Mouse (Mus musculus) midbrain, embryonic 14.5 days (tissue): ENCODE measurements around the gene Cyp2d10. TPM values are rescaled to one million over a fixed set of nuclear protein-coding genes. Genes with fewer than 3 reads are reported as not detected.
"Not testable (repeated sequence)": the region's sequence is repeated elsewhere in the genome, so short reads cannot be mapped to it uniquely, and the experiment has no call there.

Experiments used
- ATAC-seq: fragments of 200-750 bp; cut with Nextera tagmentation; 2 replicates; pipeline ENCODE4 v1.8.0; 2017; ENCODE audit warnings: moderate number of reproducible peaks, moderate library complexity; ENCODE audit not compliant: low FRiP score, low TSS enrichment
- DNase-seq: peaks from one replicate; pipeline ENCODE4 v3.0.0-alpha.2; 2015
- H3K27ac ChIP-seq: fragments of 300-500 bp; sonication (generic); replicated peaks from 2 replicates; pipeline ENCODE4 v1.5.1; 2014; ENCODE audit warnings: mild to moderate bottlenecking, low read depth, low read length, moderate library complexity
- H3K27me3 ChIP-seq: fragments of 300-500 bp; sonication (generic); 2 replicates; pipeline ENCODE4 v1.6.1; 2014; ENCODE audit warnings: low read length, control low read depth, mixed read lengths; ENCODE audit not compliant: control insufficient read depth, insufficient read depth
- H3K36me3 ChIP-seq: fragments of 300-500 bp; sonication (generic); 2 replicates; pipeline ENCODE4 v1.6.1; 2014; ENCODE audit warnings: low read length, control low read depth; ENCODE audit not compliant: control insufficient read depth, insufficient read depth
- H3K4me1 ChIP-seq: fragments of 300-500 bp; sonication (generic); 2 replicates; pipeline ENCODE4 v1.6.1; 2014; ENCODE audit warnings: mild to moderate bottlenecking, antibody characterized with exemption, low read length, control low read depth; ENCODE audit not compliant: control insufficient read depth, insufficient read depth
- H3K4me2 ChIP-seq: fragments of 300-500 bp; sonication (generic); 2 replicates; pipeline ENCODE4 v1.6.1; 2014; ENCODE audit warnings: mild to moderate bottlenecking, low read length, moderate library complexity
- H3K4me3 ChIP-seq: fragments of 300-500 bp; sonication (generic); replicated peaks from 2 replicates; pipeline ENCODE4 v1.5.1; 2014; ENCODE audit warnings: low read depth, low read length
- H3K9ac ChIP-seq: fragments of 300-500 bp; sonication (generic); replicated peaks from 2 replicates; pipeline ENCODE4 v1.6.1; 2014; ENCODE audit warnings: mild to moderate bottlenecking, low read length, moderate library complexity
- H3K9me3 ChIP-seq: fragments of 300-500 bp; sonication (generic); 2 replicates; pipeline ENCODE4 v1.6.1; 2016; ENCODE audit warnings: low read length, control low read depth, mixed read lengths; ENCODE audit not compliant: control insufficient read depth
- WGBS: fragments of 180-500 bp; shearing (Covaris S2); extraction: QIAGEN DNeasy Blood & Tissue Kit; methylation state at CpG from one replicate; pipeline ENCODE4 v1.1.7; 2014; 5-methylcytosine and 5-hydroxymethylcytosine counted together
- polyA plus RNA-seq: library from polyadenylated mRNA; unstranded; fragments of >200 nt; fragmentation: Nextera tagmentation; extraction: Ambion mirVana; gene quantifications from 2 replicates; pipeline ENCODE4 v1.2.1, GENCODE M21; 2014

Gene Cyp2d10
- polyA plus RNA-seq: not detected in 2 replicates

GRCm38 (mm10) chr15:82406981-82407380 lies at the start of gene Cyp2d10:
Gene Cyp2d10 (minus strand): TSS chr15:82407195.
- Histone ChIP-seq H3K9me3 (no peaks in the 10 kb centered on the region), H3K27ac (no peak within 1 kb of the TSS), H3K9ac (no peak within 1 kb of the TSS), H3K4me3 (no peak within 1 kb of the TSS), H3K4me1 (no peaks in the 10 kb centered on the region), H3K27me3 (no peaks in the 10 kb centered on the region), H3K36me3 (no peaks in the 10 kb centered on the region), H3K4me2 (no peak within 1 kb of the TSS)
- ATAC-seq (no peak), DNase-seq (no peak)
- WGBS: 94% methylated on average over 6 of the region's 6 CpGs

GRCm38 (mm10) chr15:82456086-82456790 lies 49.2 kb upstream of the Cyp2d10 start:
- not testable (repeated sequence) for H3K27ac ChIP-seq, H3K4me2 ChIP-seq, H3K9me3 ChIP-seq, ATAC-seq, H3K4me3 ChIP-seq, H3K9ac ChIP-seq, H3K36me3 ChIP-seq, DNase-seq, H3K27me3 ChIP-seq, H3K4me1 ChIP-seq
- WGBS: 85% methylated on average over 6 of the region's 6 CpGs

GRCm38 (mm10) chr15:82453501-82453900 lies 46.5 kb upstream of the Cyp2d10 start:
- DNase-seq, H3K27me3 ChIP-seq, H3K36me3 ChIP-seq, H3K4me2 ChIP-seq, H3K27ac ChIP-seq, ATAC-seq, H3K4me3 ChIP-seq, H3K9ac ChIP-seq, H3K4me1 ChIP-seq, H3K9me3 ChIP-seq: not testable (repeated sequence)
- 85% methylated on average over 6 of the region's 6 CpGs for WGBS

DNA sequence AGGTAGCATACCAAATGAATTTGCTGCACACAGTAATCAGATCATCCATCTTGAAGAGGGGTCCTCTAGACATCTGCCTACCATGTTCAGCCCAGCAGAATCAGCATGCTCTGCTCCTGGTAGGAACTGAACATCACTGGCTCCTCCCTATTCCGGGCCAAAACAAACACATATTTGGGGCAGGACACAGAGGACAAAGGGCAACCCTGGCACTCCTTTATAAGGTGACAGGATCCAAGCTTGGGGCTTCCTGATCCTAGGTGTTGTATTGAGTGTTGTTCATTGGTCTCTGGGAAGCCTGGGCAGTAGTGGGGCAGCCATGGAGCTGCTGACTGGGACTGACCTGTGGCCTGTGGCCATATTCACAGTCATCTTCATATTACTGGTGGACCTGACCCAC lies 45.1 kb upstream of the Cyp2d10 start:
- not testable (repeated sequence) for H3K9me3 ChIP-seq, H3K4me3 ChIP-seq, ATAC-seq, H3K27me3 ChIP-seq, DNase-seq, H3K4me1 ChIP-seq, H3K27ac ChIP-seq, H3K36me3 ChIP-seq, H3K9ac ChIP-seq, H3K4me2 ChIP-seq
- WGBS: 95% methylated on average over 1 of the region's 1 CpGs

GRCm38 (mm10) chr15:82450045-82450444 lies 43.0 kb upstream of the Cyp2d10 start:
- H3K27ac ChIP-seq, H3K36me3 ChIP-seq, DNase-seq, H3K4me1 ChIP-seq, H3K4me2 ChIP-seq, ATAC-seq, H3K27me3 ChIP-seq, H3K9ac ChIP-seq, H3K9me3 ChIP-seq, H3K4me3 ChIP-seq: not testable (repeated sequence)
- WGBS: 81% methylated on average over 2 of the region's 2 CpGs

- Histone ChIP-seq H3K27me3 (no peaks in the 10 kb centered on the region), H3K4me1 (no peaks in the 10 kb centered on the region), H3K4me3 (no peak overlapping the region), H3K9me3 (no peaks in the 10 kb centered on the region), H3K9ac (no peak overlapping the region), H3K4me2 (no peak overlapping the region), H3K27ac (no peak overlapping the region), H3K36me3 (no peaks in the 10 kb centered on the region)
- ATAC-seq: no peak
- WGBS: 59% methylated on average over 8 of the region's 8 CpGs
- no peak for DNase-seq
These were observed 38.2 kb upstream of the Cyp2d10 start for GRCm38 (mm10) chr15:82445196-82445595.

GRCm38 (mm10) chr15:82443658-82444057 lies 36.7 kb upstream of the Cyp2d10 start:
- no peaks in the 10 kb centered on the region for H3K36me3 ChIP-seq
- H3K9me3 ChIP-seq: no peaks in the 10 kb centered on the region
- ATAC-seq (no peak), DNase-seq (no peak)
- H3K27ac ChIP-seq: no peak overlapping the region
- H3K4me2 ChIP-seq: no peak overlapping the region
- H3K27me3 ChIP-seq: no peaks in the 10 kb centered on the region
- no peaks in the 10 kb centered on the region for H3K4me1 ChIP-seq
- no peak overlapping the region for H3K9ac ChIP-seq
- no peak overlapping the region for H3K4me3 ChIP-seq
- 95% methylated on average over 3 of the region's 3 CpGs for WGBS

DNA sequence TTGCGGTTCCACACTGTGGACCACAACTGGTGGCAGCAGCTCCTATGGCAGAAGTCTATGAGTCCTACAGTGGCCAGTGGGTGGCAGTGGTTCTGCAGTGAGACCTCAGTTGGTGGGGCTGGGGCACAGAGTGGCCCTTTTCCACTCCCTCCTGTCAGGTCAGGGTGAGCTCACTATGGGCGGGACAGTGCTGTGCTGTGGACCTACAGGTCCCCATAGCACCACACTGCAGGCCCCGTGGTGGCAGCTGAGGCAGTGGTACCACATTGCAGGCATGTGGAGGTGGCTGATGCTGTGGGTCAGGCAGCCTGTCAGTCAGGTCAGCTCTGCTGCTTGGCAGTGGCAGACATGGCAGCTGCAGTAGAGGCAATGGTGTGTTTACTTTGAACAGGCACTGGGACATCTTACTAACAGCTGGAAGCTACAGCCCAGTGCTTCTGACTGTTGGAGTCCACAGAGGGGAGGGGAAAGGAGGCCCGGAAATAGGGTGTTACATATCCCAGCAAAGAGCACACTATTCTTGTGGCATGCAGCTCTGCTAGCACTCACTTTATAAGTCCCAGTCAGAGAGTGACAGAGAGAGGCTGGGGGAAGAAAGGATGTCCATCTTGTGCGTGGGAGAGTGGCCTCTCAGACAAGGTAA lies 31.1 kb upstream of the Cyp2d10 start:
- DNase-seq (no peak), ATAC-seq (no peak)
- Histone ChIP-seq H3K27ac (no peak overlapping the region), H3K4me3 (no peak overlapping the region), H3K36me3 (no peaks in the 10 kb centered on the region), H3K9me3 (peaks cover 8% of the 10 kb centered on the region), H3K27me3 (no peaks in the 10 kb centered on the region), H3K4me1 (no peaks in the 10 kb centered on the region), H3K9ac (no peak overlapping the region), H3K4me2 (no peak overlapping the region)
- WGBS: 81% methylated on average over 5 of the region's 5 CpGs

DNA sequence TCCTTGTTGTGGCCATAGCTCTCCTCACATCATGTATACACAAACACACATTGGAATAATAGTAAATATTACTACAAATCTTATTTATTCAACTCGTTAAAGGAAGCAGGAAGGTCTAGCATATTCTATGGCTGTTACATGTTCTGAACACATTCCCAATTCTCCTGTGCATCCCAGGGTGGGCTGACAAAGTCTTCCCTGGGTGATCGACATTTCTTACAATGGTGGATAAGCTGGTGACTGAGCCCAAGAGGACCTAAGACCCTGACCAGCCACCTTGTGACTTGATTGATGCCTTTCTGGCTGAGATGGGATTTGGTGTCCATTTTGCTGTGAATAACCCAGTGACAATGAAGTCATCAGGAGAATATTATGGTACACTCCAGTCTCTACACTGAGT lies 28.6 kb upstream of the Cyp2d10 start:
- DNase-seq (no peak), ATAC-seq (no peak)
- Histone ChIP-seq H3K9me3 (peaks cover 8% of the 10 kb centered on the region), H3K4me3 (no peak overlapping the region), H3K27ac (no peak overlapping the region), H3K4me2 (no peak overlapping the region), H3K9ac (no peak overlapping the region), H3K4me1 (no peaks in the 10 kb centered on the region), H3K36me3 (no peaks in the 10 kb centered on the region), H3K27me3 (no peaks in the 10 kb centered on the region)
- 88% methylated on average over 2 of the region's 2 CpGs for WGBS
